Mouse (Mus musculus) heart, postnatal 14 days (tissue): ENCODE measurements around the gene Daw1. TPM values are rescaled to one million over a fixed set of nuclear protein-coding genes. Genes with fewer than 3 reads are reported as not detected.
A peak's percentile ranks its signal among the peaks of the same experiment; 100 is the strongest.

Source experiments
- DNase-seq, 2 experiments: peaks; one replicate each; pipeline ENCODE4 v3.0.0; 2021 to 2022
- intact Hi-C: fragments of 180-260 bp; cut with DNase I; formaldehyde crosslinking; loops from one replicate; pipeline ENCODE4 v1.15.1; 2025
- long read RNA-seq, 2 experiments: library from polyadenylated mRNA; stranded (forward); transcript quantifications; one replicate each; pipeline ENCODE4 v2.0.0; 2021
- total RNA-seq, 2 experiments: library from RNA; stranded (reverse); gene quantifications; 2 replicates each; pipeline ENCODE4 v1.2.3; 2021

Daw1 gene
- not detected for total RNA-seq
- long read RNA-seq, experiment 1: 0 reads
- long read RNA-seq, experiment 2: 0 reads

DNA sequence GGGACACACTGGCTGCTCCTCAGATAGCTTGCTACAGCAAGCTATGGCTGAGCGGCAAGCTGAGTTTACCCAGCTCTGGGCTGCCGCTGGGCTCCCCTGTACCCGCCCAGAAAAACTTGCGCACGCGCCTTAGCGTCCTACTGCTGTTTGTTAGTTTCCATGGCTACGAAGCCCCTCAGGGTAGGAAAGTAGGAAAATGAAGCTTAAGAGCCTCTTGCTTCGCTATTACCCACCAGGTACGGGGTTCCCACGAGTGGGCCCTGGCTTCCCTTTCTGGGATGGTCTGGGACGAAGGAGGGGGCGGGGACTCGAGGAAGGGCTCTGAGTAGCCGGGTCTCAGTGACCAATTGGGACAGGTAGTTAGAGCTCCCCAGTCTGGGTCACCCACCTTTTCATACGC, at the start of gene Daw1:
Gene Daw1, plus strand, starts transcription at position 150 of the 400 bp plus-strand sequence.
- DNase-seq: peak; percentile 49 to 65
- intact Hi-C loops: no loop called here

DNA sequence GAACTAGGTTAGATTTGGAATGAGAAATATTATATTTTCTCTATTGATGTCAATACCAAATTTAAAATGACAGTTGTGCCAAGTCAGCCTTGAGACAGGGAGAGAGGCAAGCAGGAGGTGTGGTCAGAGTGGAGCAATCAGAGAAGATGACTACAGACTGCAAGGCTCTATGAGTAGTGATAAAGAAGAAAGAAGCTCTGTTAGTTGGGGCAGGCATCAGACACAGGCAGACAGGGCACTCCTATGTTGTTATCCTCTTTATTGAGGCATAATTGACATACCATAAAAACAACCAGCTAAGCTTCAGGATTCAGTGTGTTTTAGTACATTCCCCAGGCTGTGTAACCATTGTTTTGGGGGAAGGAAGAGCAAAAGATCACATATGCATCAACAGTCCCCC, 48.6 kb upstream of the Daw1 start:
- no peak for DNase-seq
- intact Hi-C loops: no loop called here

DNA sequence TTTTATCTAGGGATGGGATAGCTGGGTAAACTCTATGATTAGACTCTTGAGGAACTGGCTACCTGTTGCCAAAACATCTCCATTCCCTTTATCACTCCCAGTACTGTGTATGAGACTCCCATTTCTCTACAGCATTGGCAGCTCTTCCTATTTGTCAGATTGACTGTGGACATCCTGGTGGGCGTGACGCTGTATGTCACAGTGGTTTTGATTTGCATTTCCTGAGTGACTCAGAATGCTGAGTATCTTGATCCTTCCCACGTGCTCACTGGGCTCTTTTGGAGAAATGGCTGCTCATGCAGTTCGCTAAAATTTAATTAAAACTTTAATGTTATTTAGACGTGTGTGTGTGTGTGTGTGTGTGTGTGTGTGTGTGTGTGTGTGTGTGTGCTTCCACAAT, 47.8 kb upstream of the Daw1 start:
- DNase-seq: no peak
- intact Hi-C loops: no loop called here

DNA sequence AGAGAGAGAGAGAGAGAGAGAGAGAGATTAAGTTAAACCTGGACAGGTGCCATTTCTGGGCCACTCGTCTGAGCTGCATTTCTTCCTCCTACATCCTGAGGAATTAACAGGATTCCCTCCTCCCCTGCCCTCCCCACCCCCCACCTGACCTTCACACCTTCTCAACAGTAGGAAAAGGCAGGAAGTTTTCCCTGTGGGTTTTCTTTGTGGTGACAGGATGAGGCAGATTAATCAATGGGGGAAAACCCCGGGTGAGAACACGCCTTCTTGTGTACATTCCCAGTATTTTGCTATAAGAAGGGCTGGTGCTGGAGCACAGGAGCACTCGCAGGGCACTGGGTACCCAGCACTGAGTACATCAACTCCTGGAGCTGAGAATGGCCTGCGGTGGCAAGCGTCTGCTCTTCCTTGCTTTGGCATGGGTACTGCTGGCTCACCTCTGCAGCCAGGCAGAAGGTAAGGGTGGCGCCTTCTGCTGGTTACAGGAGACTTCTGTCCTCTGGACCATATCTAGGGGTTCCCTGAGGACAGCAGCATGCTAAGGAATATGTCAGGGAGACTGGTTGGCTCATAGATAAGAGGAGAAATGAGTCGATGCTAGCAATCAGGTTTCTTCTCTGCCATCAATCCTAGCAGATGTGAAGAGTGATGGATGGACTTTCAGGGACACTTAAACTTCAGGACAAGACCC, 43.0 kb upstream of the Daw1 start, which contains the start of gene Ccl20:
Gene Ccl20, plus strand, starts transcription at position 320 of the 691 bp plus-strand sequence.
- DNase-seq: no peak
- intact Hi-C loops: no loop called here

DNA sequence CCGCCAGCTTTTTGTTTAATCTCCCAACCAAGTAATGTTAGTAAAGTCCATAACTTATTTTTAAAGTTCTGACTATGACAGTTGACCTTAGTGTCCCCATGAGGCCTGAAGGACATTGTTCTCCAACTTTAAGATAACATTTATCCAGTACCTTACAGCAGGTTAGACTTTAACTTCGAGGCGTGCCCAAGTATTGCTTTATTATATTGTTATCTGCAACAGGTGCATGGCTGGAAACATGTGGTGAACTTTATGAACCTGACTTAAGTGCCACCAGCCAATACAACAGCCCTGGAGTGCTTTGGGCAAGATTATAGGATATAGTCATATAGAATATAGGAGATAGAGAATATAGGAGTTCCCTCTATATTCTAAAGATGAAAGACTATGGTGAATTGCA, 42.3 kb upstream of the Daw1 start:
- intact Hi-C loops: no loop called here
- no peak for DNase-seq

DNA sequence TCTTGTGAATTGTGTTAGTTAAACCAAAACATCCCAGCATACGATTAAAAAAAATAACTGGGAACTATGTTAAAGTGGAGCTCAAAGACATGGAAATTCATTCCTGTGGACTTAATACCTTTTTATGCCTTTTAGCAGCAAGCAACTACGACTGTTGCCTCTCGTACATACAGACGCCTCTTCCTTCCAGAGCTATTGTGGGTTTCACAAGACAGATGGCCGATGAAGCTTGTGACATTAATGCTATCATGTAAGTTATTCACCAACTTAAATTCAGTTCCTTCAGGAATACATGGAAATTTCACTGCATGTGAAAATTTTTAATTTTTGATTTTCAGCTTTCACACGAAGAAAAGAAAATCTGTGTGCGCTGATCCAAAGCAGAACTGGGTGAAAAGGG, 41.9 kb upstream of the Daw1 start:
- intact Hi-C loops: no loop called here
- no peak for DNase-seq

DNA sequence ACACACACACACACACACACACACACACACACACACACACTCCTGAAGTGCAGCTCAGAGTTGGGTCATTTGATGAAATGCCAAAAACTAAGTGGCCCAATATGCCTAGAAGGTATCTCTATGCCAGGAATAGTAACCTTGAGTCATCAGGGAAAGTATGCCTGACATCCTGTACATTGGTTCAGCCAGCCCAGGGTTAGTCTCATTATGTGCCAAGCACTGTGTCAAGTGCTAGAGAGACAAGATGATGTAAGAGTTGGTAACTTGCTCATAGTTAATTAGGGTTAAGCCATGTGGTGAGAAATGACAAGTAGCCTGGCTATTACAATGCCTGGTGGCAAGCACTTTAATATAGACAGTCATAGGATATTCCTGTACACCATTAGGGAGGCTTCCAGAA, 39.6 kb upstream of the Daw1 start:
- intact Hi-C loops: no loop called here
- DNase-seq: peak in 1 of 2 experiments; percentile 3

DNA sequence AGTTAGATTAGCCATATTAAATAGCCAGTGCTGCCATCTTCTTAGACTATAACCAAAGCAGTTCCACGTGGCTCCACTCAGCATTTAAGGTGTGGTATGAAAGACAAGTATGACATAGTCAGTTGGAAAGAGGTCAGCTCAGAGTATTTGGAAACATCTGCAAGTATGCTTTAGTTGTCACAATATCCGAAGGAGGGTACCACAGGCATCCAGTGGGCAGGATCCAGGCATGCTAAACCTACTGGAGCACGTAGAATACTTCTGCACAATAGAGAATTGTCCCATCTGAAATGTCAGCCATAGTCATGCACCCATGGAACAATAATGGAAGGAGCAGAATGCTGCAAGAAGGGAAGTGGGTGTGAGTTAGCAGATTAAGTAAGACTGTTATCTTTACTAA, 39.2 kb upstream of the Daw1 start:
- intact Hi-C loops: no loop called here

DNA sequence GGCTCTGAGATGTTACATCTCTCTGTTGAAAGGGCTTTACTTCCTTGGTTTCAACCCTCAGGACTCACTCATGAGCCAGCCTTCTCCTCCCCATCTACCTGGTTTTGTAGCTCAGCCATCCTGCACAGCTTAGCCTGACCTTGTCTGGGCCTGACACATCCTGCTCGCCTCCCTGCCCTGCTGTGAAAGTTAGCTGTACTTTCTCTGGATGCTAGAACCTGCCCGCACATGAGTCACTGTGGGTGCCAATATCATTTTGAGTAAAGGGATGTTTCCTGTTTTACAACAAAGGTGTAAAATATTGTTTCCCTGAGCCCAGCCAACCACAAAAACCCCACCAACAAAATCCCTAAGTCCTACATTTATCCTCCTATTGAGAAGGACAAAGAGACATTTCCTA, 36.4 kb upstream of the Daw1 start:
- DNase-seq: no peak
- intact Hi-C loops: no loop called here

More for the DNA sequence above, 39.2 kb upstream of the Daw1 start:
- DNase-seq: no peak

DNA sequence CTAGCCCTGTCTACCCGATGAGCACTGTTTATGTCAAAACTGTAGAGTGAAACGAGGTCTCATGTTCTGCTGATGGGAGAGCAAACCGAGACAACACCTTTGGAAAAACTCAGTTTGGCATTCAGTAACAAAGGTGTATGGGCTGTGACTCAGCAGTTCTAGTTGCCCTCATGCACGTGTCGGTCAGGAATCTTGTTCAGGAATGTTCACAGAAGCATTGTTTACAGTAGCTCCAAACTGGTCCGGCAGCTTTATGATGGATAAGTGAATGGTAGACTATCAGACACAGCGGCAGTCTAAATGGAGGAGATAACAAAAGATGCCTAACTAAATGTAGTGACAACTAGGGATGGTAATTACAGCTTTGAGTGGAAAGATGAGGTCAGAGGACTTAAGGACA, 23.7 kb upstream of the Daw1 start:
- intact Hi-C loops: no loop called here
- DNase-seq: no peak

DNA sequence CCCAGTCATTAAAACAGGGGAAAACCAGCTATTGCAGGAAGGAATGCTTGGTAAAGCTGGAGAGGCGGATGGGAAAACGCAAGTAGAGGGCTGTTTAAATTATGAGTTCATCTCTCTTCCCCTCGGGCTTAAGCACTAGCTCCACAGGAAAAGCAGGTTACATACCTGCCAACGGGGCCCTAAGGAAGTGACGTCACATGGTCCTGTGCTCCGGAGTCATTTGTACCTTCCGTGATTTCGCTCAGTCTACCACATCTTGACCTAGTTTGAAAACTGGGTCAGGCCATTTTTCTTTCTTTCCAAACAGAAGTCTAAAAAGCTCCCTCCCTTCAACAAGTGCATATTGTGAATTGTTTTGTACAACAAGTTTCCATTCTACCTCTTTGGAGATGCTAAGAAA, 21.7 kb upstream of the Daw1 start:
- intact Hi-C loops: no loop called here
- DNase-seq: no peak

DNA sequence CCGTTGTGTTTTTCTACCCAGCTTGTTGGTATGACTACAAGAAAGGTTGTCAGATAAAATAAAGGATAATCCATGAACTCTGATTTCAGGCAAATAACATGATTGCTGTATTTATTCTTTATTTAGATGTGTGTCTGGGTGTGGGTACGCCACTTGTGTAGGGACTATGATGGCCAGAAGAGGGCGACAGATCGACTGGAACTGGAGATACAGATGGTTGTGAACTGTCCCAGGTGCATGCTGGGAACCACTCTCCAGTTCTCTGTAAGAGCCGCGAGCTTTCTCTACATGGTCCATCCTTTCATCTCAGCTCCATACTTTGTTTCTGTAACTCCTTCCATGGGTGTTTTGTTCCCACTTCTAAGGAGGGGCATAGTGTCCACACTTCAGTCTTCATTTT, 20.8 kb upstream of the Daw1 start:
- intact Hi-C loops: no loop called here
- no peak for DNase-seq

DNA sequence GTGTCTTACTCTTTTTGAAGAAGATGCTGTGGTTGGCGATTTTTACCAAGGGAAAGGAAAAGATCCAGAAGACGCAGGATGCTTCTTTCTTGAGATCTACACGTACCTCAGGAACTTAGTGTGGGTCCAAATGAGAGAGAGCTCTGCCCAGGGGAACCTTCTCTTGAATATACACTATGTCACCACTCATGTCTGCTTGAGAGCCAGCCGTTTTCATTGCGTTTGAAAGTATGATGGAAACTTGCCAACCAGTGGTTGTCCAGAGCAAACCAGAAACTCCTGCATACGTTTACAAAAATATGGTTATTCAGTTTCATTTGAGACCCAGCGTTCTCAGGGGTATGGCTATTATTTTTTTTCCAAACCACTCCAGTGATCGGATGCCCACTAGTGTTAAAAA, 18.0 kb upstream of the Daw1 start:
- DNase-seq: no peak
- intact Hi-C loops: no loop called here

DNA sequence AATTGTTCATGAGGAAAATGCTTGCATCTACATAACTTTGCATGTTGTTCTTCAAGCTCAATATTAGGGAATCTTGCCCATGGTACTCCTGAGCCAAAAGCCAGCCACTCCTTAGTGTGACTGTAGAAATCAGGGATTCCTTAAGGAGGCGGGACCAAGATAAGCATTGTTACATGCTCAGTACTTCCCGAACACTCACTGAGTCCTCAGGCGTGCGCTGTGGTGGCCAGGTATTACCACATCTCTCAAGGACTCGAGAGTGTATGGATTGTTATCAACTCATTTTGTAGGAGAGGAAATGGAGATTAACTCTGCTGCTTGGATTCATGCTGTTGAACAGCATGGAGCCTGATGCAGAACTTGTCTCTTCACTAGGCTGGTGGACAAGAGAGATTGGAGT, 17.5 kb upstream of the Daw1 start:
- DNase-seq: no peak
- intact Hi-C loops: no loop called here

DNA sequence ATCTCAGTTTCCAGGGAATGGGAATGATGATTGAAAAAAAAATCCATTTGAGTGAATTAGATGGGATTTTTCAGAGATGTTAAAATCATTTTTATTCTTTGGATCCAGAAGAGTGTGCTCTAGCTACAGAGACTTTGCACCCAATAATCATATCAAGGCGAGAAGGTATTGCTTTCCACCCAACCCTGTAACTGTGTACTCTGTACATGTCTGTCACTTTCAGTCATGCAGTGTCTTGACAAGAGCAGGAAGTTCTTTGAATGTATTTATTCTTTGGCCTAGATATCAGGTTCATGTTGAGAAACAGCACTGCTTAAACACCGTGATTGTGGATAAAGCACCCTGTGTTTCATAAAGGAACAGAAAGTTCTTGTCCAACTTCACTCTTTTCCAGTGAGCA, 13.0 kb upstream of the Daw1 start:
- no peak for DNase-seq
- intact Hi-C loops: no loop called here

DNA sequence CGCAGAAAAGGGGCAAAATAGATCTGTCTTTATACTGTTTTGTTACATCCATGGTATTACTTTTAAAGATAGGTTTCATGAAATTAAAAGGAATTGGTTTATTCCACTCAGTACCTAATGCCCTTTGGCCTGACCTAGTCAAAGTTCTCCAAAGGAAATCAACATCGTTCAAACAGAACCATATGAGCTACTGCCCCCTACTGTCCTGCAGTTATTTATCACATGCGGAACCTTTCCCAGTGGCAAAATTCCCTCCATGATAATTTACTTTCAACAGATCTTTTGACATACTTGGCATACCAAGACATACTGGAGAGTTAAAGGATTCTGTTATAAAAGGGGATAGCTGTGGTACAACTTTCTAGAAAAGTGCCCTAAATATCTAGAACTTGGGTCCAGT, 9.3 kb upstream of the Daw1 start:
- intact Hi-C loops: no loop called here

DNA sequence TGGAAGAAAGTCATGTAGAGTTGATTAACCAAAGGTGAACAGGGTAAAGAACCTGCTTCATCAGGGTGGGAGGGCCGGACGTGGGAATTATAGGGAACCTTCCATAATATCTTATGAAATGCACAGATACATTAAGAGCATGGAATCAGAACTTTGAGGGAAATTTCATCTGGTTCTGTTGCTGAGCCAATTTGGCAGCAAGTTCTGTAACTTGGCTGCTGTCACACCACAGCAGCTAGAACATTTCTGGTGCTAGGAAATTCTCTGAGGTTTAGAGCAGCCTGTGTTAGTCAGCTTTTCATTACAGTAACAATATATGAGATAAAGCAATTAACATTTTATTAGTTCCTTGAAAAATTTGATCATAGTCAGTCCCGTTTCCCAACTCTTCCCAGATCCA, 6.6 kb upstream of the Daw1 start:
- DNase-seq: peak in 1 of 2 experiments; percentile 9
- intact Hi-C loops: no loop called here

More for the DNA sequence above, 9.3 kb upstream of the Daw1 start:
- DNase-seq: peak in 1 of 2 experiments; percentile 5

DNA sequence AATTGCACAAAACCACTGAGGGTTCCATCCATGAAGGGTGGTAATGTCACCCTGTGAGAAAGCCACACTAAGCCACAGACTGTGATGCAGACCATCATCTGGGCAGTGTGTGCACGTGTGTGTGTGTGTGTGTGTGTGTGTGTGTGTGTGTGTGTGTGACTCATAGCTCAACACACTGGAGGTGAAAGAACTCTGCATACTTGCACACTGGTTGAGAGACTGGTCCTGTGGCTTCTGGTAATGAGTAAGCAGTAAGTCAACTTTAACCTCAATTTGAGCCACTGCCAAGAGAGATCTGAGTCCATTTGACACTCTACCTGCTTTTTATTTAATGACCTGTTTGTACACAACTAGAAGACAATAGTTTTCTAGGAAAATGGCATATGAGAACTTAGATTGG, 2.7 kb upstream of the Daw1 start:
- intact Hi-C loops: no loop called here

DNA sequence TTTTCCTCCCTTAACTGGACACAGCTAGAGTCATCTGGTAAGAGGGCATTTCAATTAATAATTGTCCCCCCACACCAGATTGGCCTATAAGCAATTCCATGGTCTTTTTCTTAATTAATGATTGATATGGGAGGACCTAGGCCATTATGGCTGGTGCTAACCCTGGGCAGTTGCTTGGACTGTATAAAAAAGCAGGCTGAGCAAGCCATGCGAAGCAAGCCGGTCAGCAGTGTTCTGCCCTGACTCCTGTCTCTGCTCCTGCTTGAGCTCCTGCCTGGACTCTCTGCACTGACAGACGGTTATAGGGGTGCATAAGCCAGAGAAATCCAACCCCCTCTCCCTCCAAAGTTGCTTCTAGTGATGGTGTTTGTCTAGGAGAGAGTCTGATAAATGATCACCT, 2.1 kb downstream of the Daw1 start:
- DNase-seq: no peak
- intact Hi-C loops: no loop called here

More for the DNA sequence above, 2.7 kb upstream of the Daw1 start:
- no peak for DNase-seq

DNA sequence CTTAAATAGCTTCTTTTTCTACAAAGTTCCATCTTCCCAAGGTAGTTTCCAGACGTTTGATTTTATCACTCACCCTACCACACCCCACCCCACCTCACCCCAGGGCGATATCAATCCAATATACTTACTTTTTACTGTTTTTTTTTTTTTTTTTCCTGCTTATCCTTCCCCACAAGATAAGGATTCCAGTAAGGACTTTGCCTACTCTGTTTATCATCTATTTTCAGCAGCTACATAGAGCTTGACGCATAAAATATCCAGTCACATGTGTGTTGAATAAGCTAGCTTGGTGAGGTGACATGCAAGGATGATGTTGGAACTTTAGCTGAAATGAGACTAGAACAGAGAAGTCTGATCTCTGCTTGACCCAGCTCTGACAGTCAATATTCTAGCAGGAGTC, 4.5 kb downstream of the Daw1 start:
- no peak for DNase-seq
- intact Hi-C loops: no loop called here

DNA sequence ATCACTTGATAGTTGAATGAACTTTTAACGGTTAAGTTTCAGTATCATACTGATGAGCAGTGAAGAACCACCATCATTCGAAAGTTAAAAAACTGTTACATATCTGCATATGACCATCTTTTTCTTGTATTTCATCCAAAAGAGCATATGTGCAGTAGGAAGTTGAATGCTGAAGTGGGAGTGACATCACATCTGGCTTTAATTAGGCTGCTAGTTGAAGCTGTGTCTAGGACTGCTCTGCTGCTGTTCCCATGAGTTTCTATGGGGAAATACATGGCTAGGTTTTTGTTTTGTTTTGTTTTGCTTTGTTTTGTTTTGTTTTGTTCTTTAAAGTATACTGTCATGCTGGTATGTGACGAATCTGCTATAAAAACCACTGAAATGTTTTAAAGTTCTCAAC, 9.6 kb downstream of the Daw1 start:
- intact Hi-C loops: no loop called here

DNA sequence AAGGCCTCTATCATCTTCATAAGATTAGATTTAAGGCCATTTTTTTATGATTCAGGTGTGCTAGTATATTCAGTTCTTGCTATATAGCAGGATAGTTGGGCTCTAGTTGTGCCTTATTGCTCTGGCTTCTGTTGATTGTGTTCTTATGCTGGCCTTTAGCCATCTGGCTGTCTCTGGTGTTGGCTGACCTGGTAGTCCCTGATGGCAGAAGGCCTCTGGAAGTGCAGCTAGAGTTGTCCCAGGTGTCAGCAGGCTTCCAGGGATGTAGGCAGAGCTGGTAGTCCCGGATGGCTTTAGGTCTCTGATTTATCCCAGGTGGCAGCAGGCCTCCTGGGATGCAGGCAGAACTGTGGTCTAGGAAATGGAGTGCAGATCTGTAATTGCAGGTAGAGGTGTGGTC, 16.4 kb downstream of the Daw1 start:
- intact Hi-C loops: no loop called here
- no peak for DNase-seq

More for the DNA sequence above, 9.6 kb downstream of the Daw1 start:
- no peak for DNase-seq

DNA sequence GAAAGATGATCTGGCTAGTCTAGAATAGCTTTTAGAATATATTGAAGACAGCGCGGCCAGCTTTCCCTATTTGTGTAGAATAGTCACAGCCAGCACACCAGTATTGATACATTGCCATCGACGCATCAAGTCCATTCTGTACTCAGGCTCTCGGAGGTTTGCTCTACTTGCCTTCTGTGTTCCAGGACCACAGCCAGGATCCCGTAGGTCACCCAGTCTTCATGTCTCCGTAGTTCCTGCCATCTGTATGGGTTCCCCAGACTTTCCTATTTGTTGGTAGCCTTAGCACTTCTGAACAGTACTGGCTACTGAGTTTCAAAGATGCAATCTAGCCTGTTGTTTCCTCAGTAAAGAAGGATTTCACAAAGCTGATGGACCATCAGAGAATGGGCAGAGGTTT, 20.0 kb downstream of the Daw1 start:
- intact Hi-C loops: no loop called here
- no peak for DNase-seq
